11 mouse cellular contexts compared by ENCODE assay signal in the genomic region with DNA sequence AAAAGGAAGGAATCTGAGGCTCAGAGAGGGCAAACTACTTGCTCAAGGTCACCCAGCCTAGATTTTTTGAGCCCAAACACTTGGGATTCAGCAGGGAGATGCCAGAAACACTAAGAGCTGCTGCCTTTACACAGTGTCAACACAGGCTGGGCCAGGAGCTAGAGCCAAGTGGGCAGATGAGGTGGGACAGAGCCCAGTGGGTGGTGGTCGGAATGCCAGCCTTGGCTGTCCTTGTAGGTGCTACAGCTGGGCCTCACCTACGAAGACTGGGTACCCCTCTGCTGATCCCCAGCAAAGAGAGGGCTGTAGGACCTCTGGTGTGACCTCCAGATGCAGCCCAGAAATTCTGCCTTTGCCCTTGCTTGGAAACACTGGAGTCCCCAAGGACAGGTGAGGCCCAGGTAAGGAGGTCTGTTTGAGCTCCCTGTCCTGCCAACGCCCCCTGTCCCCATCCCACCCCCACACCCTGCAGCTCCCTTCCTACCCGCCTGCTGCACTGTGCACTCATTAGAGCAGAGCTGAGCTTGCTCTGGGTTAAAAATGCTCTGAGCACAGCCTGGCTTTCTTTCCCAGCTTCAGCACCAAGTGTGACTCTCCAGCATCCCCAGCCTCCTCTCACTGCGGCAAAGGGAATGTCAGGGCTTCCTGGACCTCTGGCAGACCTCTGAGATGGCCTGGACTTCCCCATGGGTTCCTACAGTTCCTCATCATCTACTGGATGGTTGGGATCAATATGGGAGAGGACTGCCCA.
DNase-seq lines count a peak whose midpoint lies in the region; ATAC-seq and TF ChIP-seq lines count a peak whose summit lies in the region.
"Had no signal": no experiment of that assay in that cellular context is flagged by ENCODE, and none has a peak within 500 bp of the region (broad histone marks: within the 10 kb centered on the region; RNA-seq: fewer than 3 reads in every experiment).

No protein-coding gene starts in this region.

- no peak for ATAC-seq in hindbrain, embryonic 12.5 days (ENCODE audit: low FRiP score)
- ATAC-seq in midbrain, embryonic 16.5 days = no peak

- WGBS in hindbrain, embryonic 12.5 days = 72% methylated on average over 5 of the region's 5 CpGs
- 75% methylated on average over 5 of the region's 5 CpGs for WGBS in midbrain, embryonic 16.5 days

- peaks cover 51% of the 10 kb centered on the region for H3K4me1 ChIP-seq in hindbrain, embryonic 12.5 days
- peaks cover 10% of the 10 kb centered on the region for H3K4me1 ChIP-seq in midbrain, embryonic 16.5 days (ENCODE audit: control insufficient read depth, insufficient read depth, low read length)

- no peak overlapping the region for H3K4me2 ChIP-seq in hindbrain, embryonic 12.5 days (replicated peaks)
- H3K4me2 ChIP-seq in midbrain, embryonic 16.5 days (ENCODE audit: low read length) = no peak overlapping the region
- H3K4me2 ChIP-seq: stomach, embryonic 15.5 days had no signal

- TF ChIP-seq CTCF in layer of hippocampus, adult 2 months (conservative IDR thresholded peaks at IDR 0.05) = no peak

- H3K9me3 ChIP-seq in hindbrain, embryonic 12.5 days (replicated peaks) = 0 out of 2 replicates have a peak, but pooled peaks cover 2% of the 10 kb centered on the region
- no peaks in the 10 kb centered on the region for H3K9me3 ChIP-seq in midbrain, embryonic 16.5 days (replicated peaks; ENCODE audit: control insufficient read depth, low read length, poor library complexity, severe bottlenecking)
- H3K9me3 ChIP-seq: stomach, embryonic 15.5 days had no signal

- H3K27me3 ChIP-seq in hindbrain, embryonic 12.5 days = no peaks in the 10 kb centered on the region
- H3K27me3 ChIP-seq in midbrain, embryonic 16.5 days (ENCODE audit: control insufficient read depth, insufficient read depth, low read depth, low read length) = no peaks in the 10 kb centered on the region
- H3K27me3 ChIP-seq: stomach, embryonic 15.5 days had no signal

- no peaks in the 10 kb centered on the region for H3K36me3 ChIP-seq in hindbrain, embryonic 12.5 days
- H3K36me3 ChIP-seq in midbrain, embryonic 16.5 days (ENCODE audit: control insufficient read depth, insufficient read depth, low read length) = no peaks in the 10 kb centered on the region
- H3K36me3 ChIP-seq: stomach, embryonic 15.5 days had no signal

- H3K9ac ChIP-seq in hindbrain, embryonic 12.5 days = no peak overlapping the region
- 0 out of 2 replicates have a peak overlapping the region, but pooled peaks have one; percentile 18 for H3K9ac ChIP-seq in midbrain, embryonic 16.5 days (ENCODE audit: low read depth, low read length)
- H3K9ac ChIP-seq: stomach, embryonic 15.5 days had no signal

- no peak overlapping the region for H3K4me3 ChIP-seq in layer of hippocampus, adult 2 months
- H3K4me3 ChIP-seq in hindbrain, embryonic 12.5 days = no peak overlapping the region
- H3K4me3 ChIP-seq in midbrain, embryonic 16.5 days (ENCODE audit: low read depth, low read length) = no peak overlapping the region
- H3K4me3 ChIP-seq: stomach, embryonic 15.5 days had no signal

- DNase-seq in cerebellum, postnatal 10 days = peak; percentile 75 to 80
- DNase-seq in cerebellum, postnatal 4 days (ENCODE audit: low spot score in 2 of 2) = no peak
- DNase-seq in layer of hippocampus, adult 2 months (ENCODE audit: low spot score in 2 of 2) = no peak
- no peak for DNase-seq in layer of hippocampus, adult 9-10 months (ENCODE audit: low spot score)
- DNase-seq in gastrocnemius, postnatal 4 days (ENCODE audit: low spot score in 2 of 2) = no peak
- DNase-seq in embryo, embryonic 10.5 days (ENCODE audit: low spot score) = no peak
- DNase-seq: heart, adult 18-20 months; liver had no signal

- H3K27ac ChIP-seq in layer of hippocampus, adult 2 months = peak overlapping the region; percentile 95
- peak overlapping the region; percentile 80 for H3K27ac ChIP-seq in hindbrain, embryonic 12.5 days
- H3K27ac ChIP-seq in midbrain, embryonic 16.5 days (ENCODE audit: low read length) = 0 out of 2 replicates have a peak overlapping the region, but pooled peaks have one; percentile 2
- H3K27ac ChIP-seq: stomach, embryonic 15.5 days had no signal

Comparison
In these comparisons a context has a peak if more than half of its experiments do, and no peak if none do; other contexts are left out.
1. DNase-seq: peak in cerebellum, postnatal 10 days (2 of 2); none in cerebellum, postnatal 4 days (0 of 2), layer of hippocampus, adult 2 months (0 of 2), layer of hippocampus, adult 9-10 months (single experiment), gastrocnemius, postnatal 4 days (0 of 2) and embryo, embryonic 10.5 days (single experiment).
2. H3K27ac ChIP-seq: peak in every context shown above with its lines; median percentile 95 in layer of hippocampus, adult 2 months; 80 in hindbrain, embryonic 12.5 days; 2 in midbrain, embryonic 16.5 days.